Mouse (Mus musculus): ENCODE measurements around the gene Lats2.
"Not testable (repeated sequence)": the region's sequence is repeated elsewhere in the genome, so short reads cannot be mapped to it uniquely, and the experiment has no call there.

Gene Lats2

GRCm38 (mm10) chr14:57694246-57694645 lies 63.9 kb downstream of the Lats2 start:
- DNase-seq, result no peak

GRCm38 (mm10) chr14:57692517-57693130 lies 65.6 kb downstream of the Lats2 start:
- DNase-seq, result no peak

- DNase-seq, result no peak
Observed at GRCm38 (mm10) chr14:57691316-57691715, 66.9 kb downstream of the Lats2 start.

- no peak for DNase-seq
Observed at GRCm38 (mm10) chr14:57690681-57691080, 67.5 kb downstream of the Lats2 start.

DNA sequence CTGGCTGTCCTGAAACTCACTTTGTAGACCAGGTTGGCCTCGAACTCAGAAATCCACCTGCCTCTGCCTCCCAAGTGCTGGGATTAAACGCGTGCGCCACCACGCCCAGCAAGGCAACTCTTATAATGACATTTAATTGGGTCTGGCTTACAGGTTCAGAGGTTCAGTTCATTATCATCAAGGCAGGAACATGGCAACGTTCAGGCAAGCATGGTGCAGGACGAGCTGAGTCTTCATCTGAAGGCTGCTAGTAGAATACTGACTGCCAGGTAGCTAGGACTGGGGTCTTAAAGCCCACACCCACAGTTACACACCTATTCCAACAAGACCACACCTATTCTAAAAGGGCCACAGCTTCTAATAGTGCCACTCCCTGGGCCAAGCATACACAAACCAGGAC lies 70.1 kb downstream of the Lats2 start:
- not testable (repeated sequence) for DNase-seq

- no peak for DNase-seq
Observed at GRCm38 (mm10) chr14:57687441-57687840, 70.7 kb downstream of the Lats2 start.

DNA sequence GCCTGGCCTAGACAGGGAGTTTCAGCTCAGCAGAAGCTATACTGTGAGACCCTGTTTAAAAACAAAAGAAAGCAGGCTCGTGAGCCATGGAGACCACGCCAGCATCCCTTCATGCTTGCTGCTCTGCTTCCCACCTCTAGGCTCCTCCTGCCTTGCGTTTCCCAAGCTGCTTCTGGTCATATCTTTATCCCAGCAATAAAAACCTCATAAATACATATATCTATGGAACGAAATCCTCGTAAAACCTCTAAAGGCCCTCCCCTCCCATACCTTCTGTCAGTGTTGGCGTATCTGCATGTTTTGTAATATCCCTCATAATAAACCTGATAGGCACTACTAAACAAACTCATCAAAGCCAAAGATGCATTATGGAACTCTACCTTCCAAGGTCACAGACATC lies 71.5 kb downstream of the Lats2 start:
- no peak for DNase-seq

GRCm38 (mm10) chr14:57684579-57684978 lies 73.6 kb downstream of the Lats2 start:
- peak; percentile 81 to 87 for DNase-seq

- no peak for DNase-seq
Observed at GRCm38 (mm10) chr14:57682751-57683150, 75.4 kb downstream of the Lats2 start.

- DNase-seq, result peak; percentile 91 to 92
Observed at GRCm38 (mm10) chr14:57679958-57680535, 78.1 kb downstream of the Lats2 start.

- DNase-seq, result no peak
Observed at GRCm38 (mm10) chr14:57679523-57679922, 78.7 kb downstream of the Lats2 start.

DNA sequence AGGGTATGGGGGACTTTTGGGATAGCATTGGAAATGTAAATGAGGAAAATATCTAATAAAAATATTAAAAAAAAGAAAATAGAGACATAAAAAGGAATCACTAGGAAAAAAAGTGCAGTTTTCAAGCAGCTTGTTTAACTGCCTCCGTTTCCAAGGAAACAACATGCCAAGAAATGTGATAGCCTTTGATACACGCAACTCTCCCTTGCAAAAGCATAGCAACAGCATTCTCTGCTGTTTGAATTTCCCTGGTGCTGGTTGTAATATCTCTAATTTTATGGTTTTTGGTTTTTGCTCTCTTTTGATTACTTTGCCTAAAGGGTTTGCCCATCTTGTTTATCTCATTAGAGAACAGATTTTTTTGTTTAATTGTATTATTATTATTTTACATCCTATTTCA lies 82.7 kb downstream of the Lats2 start:
- no peak for DNase-seq

DNA sequence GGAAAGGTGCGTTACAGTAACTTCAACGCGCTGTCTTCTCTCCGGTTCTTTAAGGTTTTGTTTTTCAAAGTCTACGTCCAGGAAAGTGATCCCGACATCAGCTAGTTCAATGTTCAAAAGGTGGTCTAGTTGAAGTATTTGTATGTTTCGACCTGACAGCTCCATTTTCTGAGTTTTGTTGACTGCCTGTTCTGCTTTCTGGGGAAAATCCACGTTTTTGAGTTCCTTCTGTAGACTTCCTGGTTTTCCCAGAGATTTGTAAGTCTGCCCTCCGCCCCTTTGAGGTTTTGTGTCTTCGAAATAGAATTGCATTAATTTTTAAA lies 92.6 kb downstream of the Lats2 start:
- DNase-seq, result no peak

- peak; percentile 89 to 93 for DNase-seq
Observed at GRCm38 (mm10) chr14:57664822-57665627, 93.2 kb downstream of the Lats2 start, which contains the start of gene Xpo4. TSS of gene Xpo4 (minus strand) at chr14:57665430.

DNA sequence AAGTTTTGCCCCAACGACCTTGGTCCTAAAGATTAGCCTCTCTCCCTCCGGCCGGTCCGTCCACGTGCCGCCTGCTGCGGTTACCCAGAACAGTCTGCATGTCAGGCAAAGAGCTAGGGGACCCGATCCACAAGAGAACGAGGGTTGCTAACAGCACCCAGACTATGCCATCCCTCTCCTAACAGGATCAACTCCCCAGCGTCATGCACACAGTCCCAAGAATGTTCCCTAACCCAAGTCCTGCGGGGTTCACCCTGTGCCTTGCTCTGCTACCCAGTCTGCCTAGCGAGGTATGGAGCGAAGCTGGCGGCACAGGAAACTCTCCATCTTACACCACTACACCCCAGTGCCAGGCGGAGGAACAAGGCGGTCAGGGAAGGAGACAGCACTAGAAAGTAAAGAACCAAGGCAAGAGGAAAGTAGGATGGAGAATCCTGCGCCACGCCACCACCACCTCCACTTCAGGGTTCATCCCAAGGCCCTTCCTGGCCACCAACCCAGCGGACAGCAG lies 93.8 kb downstream of the Lats2 start:
- DNase-seq, result no peak

DNA sequence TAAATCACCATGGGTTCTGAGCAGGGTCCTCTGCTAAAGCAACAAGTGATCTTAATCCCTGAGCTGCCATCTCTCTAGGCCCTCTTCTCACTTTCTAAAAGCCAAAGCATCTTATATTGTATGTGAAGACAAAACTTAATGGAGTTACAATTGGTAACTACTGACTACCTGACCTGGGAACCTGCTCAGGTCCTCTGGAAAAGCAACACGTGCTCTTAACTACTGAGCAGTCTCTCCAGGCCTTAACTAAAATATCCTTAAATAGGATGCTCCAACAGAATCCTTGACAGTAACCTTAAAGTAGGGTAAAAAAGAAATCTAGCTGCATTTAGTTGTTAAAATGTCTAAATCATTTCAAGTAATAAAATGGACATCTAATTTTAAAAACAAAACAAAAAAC lies 94.6 kb downstream of the Lats2 start:
- DNase-seq, result no peak

- DNase-seq, result no peak
Observed at GRCm38 (mm10) chr14:57658301-57658700, 99.9 kb downstream of the Lats2 start.

GRCm38 (mm10) chr14:57657500-57657899 lies 100.7 kb downstream of the Lats2 start:
- DNase-seq, result no peak

GRCm38 (mm10) chr14:57656519-57656918 lies 101.7 kb downstream of the Lats2 start:
- not testable (repeated sequence) for DNase-seq

DNA sequence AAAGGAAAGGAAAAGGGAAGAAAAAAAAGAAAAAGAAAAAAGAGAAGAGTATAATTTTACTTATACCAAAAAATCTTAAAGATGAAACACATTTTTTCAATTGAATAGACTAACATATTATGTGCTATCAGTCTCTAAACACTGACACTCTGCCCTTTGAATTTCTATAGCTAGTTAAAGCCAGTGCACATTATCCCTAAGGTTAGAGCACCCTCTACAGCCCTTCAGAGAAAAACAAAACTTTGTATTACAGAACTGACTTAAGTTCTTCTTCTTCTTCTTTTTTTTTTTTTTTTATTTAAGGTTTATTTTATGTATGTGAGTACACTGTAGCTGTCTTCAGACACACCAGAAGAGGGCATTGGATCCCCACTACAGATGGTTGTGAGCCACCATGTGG lies 108.7 kb downstream of the Lats2 start:
- DNase-seq, result no peak

DNA sequence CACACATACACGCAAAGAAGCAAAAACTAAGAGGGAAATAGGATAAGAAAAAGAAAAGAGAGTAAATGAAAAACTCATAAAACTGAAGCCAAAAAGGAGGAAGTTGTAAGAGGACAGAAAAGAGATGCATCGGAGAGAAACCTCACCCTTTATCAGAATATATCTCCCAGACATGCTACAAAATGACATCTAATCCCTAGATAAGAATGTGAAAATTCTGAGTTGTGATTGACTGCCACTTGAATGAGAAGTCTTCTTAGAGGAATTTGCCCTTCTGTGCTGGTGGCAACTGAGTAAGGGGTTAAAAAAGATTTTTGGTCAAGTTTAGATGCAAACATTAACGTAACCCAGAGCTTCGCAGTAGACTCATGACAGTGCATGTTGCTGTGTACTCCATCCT lies 112.0 kb downstream of the Lats2 start:
- no peak for DNase-seq
